16 mouse cellular contexts compared by ENCODE assay signal in genomic region chr10:99511514-99512237, GRCm38 (mm10).
DNase-seq lines count a peak whose midpoint lies in the region; ATAC-seq and TF ChIP-seq lines count a peak whose summit lies in the region.
"Had no signal": no experiment of that assay in that cellular context is flagged by ENCODE, and none has a peak within 500 bp of the region (broad histone marks: within the 10 kb centered on the region; RNA-seq: fewer than 3 reads in every experiment).

No protein-coding gene starts in this region.

- intact Hi-C loops in gastrocnemius, postnatal 36 days (cut with DNase I), result no loop called here

- no peak overlapping the region for H3K4me3 ChIP-seq in embryonic facial prominence, embryonic 13.5 days
- H3K4me3 ChIP-seq in embryonic facial prominence, embryonic 10.5 days, result no peak overlapping the region
- H3K4me3 ChIP-seq in intestine, postnatal 0 days (ENCODE audit: low read depth, low read length), result no peak overlapping the region
- no peak overlapping the region for H3K4me3 ChIP-seq in forebrain, embryonic 11.5 days (ENCODE audit: low read depth, low read length)
- H3K4me3 ChIP-seq: heart, adult 2 months; midbrain, embryonic 13.5 days had no signal

- TF ChIP-seq CTCF in intestine, postnatal 0 days (IDR thresholded peaks at IDR 0.05; ENCODE audit: low read depth), result no peak

- no peaks in the 10 kb centered on the region for H3K27me3 ChIP-seq in embryonic facial prominence, embryonic 13.5 days
- H3K27me3 ChIP-seq in embryonic facial prominence, embryonic 10.5 days (replicated peaks; ENCODE audit: low read depth, poor library complexity, severe bottlenecking), result no peaks in the 10 kb centered on the region
- no peaks in the 10 kb centered on the region for H3K27me3 ChIP-seq in intestine, postnatal 0 days (replicated peaks; ENCODE audit: control insufficient read depth, insufficient read depth, low read length)
- no peaks in the 10 kb centered on the region for H3K27me3 ChIP-seq in forebrain, embryonic 11.5 days (ENCODE audit: control insufficient read depth, insufficient read depth, low read length)
- H3K27me3 ChIP-seq: midbrain, embryonic 13.5 days; Patski had no signal

- ATAC-seq in embryonic facial prominence, embryonic 13.5 days (ENCODE audit: insufficient number of reproducible peaks, insufficient read depth, low FRiP score, low TSS enrichment, low read depth), result no peak
- ATAC-seq in intestine, postnatal 0 days, result no peak
- no peak for ATAC-seq in activated CD4-positive, CD25-positive, alpha-beta regulatory T cell, adult 4 months
- no peak for ATAC-seq in forebrain, embryonic 11.5 days (replicated peaks; ENCODE audit: low FRiP score)
- ATAC-seq: midbrain, embryonic 13.5 days; Patski had no signal

- 65% methylated on average over 17 of the region's 17 CpGs for WGBS in embryonic facial prominence, embryonic 13.5 days
- WGBS in embryonic facial prominence, embryonic 10.5 days, result 78% methylated on average over 17 of the region's 17 CpGs
- WGBS in intestine, postnatal 0 days, result 41% methylated on average over 17 of the region's 17 CpGs
- 78% methylated on average over 17 of the region's 17 CpGs for WGBS in forebrain, embryonic 11.5 days

- H3K36me3 ChIP-seq in embryonic facial prominence, embryonic 13.5 days, result no peaks in the 10 kb centered on the region
- no peaks in the 10 kb centered on the region for H3K36me3 ChIP-seq in embryonic facial prominence, embryonic 10.5 days (replicated peaks)
- no peaks in the 10 kb centered on the region for H3K36me3 ChIP-seq in intestine, postnatal 0 days (ENCODE audit: control insufficient read depth, insufficient read depth)
- no peaks in the 10 kb centered on the region for H3K36me3 ChIP-seq in forebrain, embryonic 11.5 days (ENCODE audit: control insufficient read depth, insufficient read depth, low read length)
- H3K36me3 ChIP-seq: midbrain, embryonic 13.5 days had no signal

- no peak for DNase-seq in embryonic facial prominence, embryonic 10.5 days (ENCODE audit: low spot score)
- peak; percentile 32 for DNase-seq in kidney, postnatal 14 days
- peak; percentile 32 for DNase-seq in lung, postnatal 36 days
- no peak for DNase-seq in gastrocnemius, postnatal 36 days
- no peak for DNase-seq in forebrain, embryonic 11.5 days (ENCODE audit: low spot score)
- DNase-seq: cerebellum, adult 8-10 months; embryo, embryonic 11 days; heart, adult 2 months; heart, postnatal 36 days; thymus, adult 2 months had no signal

- no peak overlapping the region for H3K4me2 ChIP-seq in embryonic facial prominence, embryonic 13.5 days
- peak overlapping the region; percentile 47 for H3K4me2 ChIP-seq in intestine, postnatal 0 days (replicated peaks; ENCODE audit: low read depth)
- no peak overlapping the region for H3K4me2 ChIP-seq in forebrain, embryonic 11.5 days (ENCODE audit: low read depth, low read length, severe bottlenecking)
- H3K4me2 ChIP-seq: midbrain, embryonic 13.5 days had no signal

- peaks cover 10% of the 10 kb centered on the region; the same call in 1 of the 2 replicates for H3K4me1 ChIP-seq in embryonic facial prominence, embryonic 13.5 days
- H3K4me1 ChIP-seq in embryonic facial prominence, embryonic 10.5 days, result no peaks in the 10 kb centered on the region; the same call in 1 of the 2 replicates
- no peaks in the 10 kb centered on the region for H3K4me1 ChIP-seq in intestine, postnatal 0 days (replicated peaks; ENCODE audit: control insufficient read depth, insufficient read depth, low read length)
- no peaks in the 10 kb centered on the region for H3K4me1 ChIP-seq in forebrain, embryonic 11.5 days (replicated peaks; ENCODE audit: control insufficient read depth, insufficient read depth, low read length)
- H3K4me1 ChIP-seq: midbrain, embryonic 13.5 days had no signal

- H3K9ac ChIP-seq in embryonic facial prominence, embryonic 13.5 days, result 0 out of 2 replicates have a peak overlapping the region, but pooled peaks have one; percentile 40
- no peak overlapping the region for H3K9ac ChIP-seq in intestine, postnatal 0 days (ENCODE audit: low read depth, low read length)
- no peak overlapping the region for H3K9ac ChIP-seq in forebrain, embryonic 11.5 days (ENCODE audit: low read length)
- H3K9ac ChIP-seq: liver, embryonic 14.5 days; midbrain, embryonic 13.5 days had no signal

- H3K9me3 ChIP-seq in embryonic facial prominence, embryonic 13.5 days, result no peaks in the 10 kb centered on the region
- no peaks in the 10 kb centered on the region for H3K9me3 ChIP-seq in embryonic facial prominence, embryonic 10.5 days
- H3K9me3 ChIP-seq in intestine, postnatal 0 days (ENCODE audit: control insufficient read depth), result no peaks in the 10 kb centered on the region
- H3K9me3 ChIP-seq in forebrain, embryonic 11.5 days (ENCODE audit: control insufficient read depth, low read length), result no peaks in the 10 kb centered on the region
- H3K9me3 ChIP-seq: midbrain, embryonic 13.5 days had no signal

- H3K27ac ChIP-seq in embryonic facial prominence, embryonic 13.5 days, result no peak overlapping the region
- no peak overlapping the region for H3K27ac ChIP-seq in embryonic facial prominence, embryonic 10.5 days (replicated peaks)
- H3K27ac ChIP-seq in intestine, postnatal 0 days (ENCODE audit: low read depth, low read length), result no peak overlapping the region
- H3K27ac ChIP-seq in forebrain, embryonic 11.5 days (ENCODE audit: low read depth, low read length), result no peak overlapping the region
- H3K27ac ChIP-seq: heart, adult 2 months; liver, embryonic 14.5 days; midbrain, embryonic 13.5 days had no signal

Comparison
In these comparisons a context has a peak if more than half of its experiments do, and no peak if none do; other contexts are left out.
1. DNase-seq: peak in kidney, postnatal 14 days (single experiment) and lung, postnatal 36 days (single experiment); none in embryonic facial prominence, embryonic 10.5 days (single experiment), gastrocnemius, postnatal 36 days (0 of 2) and forebrain, embryonic 11.5 days (single experiment).